Mouse (Mus musculus): ENCODE results near the gene Gfi1.

The Gfi1 gene

DNA sequence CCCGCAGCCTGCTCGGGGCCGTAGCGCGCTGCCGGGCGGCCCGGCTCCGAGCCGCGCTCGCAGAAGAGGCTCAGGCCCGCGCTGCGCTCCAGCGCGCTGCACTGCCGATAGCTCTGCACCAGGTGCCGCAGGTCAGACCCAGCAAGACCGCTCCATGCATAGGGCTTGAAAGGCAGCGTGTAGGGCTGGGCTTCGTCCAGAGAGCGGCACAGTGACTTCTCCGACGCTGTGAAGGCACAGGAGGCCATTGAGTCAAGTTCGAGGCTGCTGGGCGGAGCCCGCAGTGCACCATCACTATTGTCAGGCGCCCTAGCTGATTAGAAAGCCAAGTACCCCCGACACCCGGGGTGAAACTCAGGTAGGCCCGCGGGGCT, 4.2 kb downstream of the Gfi1 start:
- DNase-seq, result peak; percentile 11

DNA sequence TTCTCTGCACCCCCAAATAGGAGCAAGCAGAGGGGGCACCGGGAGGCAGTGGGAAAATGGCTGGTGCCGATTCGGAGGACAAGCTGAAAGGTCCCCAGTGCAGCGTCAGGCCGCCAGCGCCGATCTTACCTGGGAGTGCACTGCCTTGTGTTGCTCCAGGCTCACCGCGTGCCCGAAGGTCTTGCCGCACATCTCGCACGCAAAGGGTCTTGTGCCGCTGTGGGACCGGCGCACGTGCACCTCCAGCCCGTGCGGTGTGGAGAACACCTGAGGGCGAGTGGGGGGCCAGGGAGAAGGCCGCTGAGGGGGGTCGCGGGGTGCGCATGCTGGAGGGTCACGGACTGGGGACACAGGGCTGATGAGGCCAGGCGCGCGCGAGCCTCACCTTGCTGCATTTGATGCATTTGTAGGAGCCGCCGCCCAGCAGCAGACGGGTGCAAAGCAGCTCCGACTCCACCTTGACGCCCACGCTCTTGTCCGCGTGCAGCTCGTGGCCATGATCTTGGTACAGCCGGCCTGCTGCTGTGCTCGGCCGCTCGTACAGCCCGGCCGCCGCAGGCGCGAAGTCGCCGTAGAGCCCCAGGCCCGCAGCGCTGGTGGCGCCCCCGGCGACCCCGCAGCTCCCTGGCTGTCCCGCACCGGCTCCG, 4.7 kb downstream of the Gfi1 start:
- DNase-seq, result no peak

DNA sequence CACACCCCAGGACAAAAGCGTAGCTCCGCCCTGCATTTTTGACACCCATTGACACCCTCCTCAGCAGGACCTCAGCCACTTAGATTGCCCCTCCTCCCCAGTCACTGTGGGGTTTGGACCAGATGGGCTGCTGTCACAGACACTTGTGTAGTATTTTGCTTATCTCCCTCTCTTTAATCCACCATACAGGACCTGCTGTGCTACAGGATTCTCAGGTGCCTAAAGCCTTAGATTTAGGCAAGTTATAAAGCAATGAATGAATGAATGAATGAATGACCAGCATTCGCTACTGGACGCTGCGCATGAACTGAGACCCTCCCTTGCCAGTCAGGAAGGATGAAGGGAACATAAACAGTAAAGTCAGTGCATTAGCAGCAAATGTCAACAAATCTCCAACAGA, 5.3 kb downstream of the Gfi1 start:
- no peak for DNase-seq

DNA sequence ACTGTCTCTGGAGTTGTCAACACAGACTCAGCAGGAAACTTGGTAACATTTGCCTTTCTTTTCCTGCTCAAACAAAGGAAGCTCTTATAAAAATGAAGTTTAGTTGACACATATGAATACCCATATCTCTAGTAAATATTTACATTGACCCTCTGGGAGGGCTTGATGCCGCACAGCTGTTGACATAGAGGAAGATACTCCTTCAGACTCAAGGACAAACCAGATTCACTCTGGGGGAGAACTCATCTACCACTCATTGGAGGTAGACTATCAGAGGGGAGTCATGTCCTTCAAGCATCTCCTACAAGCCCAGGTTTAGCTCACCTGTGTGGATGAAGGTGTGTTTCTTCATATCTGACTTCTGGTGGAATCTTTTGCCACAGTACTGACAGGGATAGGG, 6.0 kb downstream of the Gfi1 start:
- DNase-seq, result no peak

GRCm38 (mm10) chr5:107719209-107719608, 6.6 kb downstream of the Gfi1 start:
- no peak for DNase-seq

GRCm38 (mm10) chr5:107717871-107718361, 7.9 kb downstream of the Gfi1 start:
- DNase-seq, result no peak

- DNase-seq, result no peak
Measured at GRCm38 (mm10) chr5:107711689-107712088, 14.1 kb downstream of the Gfi1 start.

DNA sequence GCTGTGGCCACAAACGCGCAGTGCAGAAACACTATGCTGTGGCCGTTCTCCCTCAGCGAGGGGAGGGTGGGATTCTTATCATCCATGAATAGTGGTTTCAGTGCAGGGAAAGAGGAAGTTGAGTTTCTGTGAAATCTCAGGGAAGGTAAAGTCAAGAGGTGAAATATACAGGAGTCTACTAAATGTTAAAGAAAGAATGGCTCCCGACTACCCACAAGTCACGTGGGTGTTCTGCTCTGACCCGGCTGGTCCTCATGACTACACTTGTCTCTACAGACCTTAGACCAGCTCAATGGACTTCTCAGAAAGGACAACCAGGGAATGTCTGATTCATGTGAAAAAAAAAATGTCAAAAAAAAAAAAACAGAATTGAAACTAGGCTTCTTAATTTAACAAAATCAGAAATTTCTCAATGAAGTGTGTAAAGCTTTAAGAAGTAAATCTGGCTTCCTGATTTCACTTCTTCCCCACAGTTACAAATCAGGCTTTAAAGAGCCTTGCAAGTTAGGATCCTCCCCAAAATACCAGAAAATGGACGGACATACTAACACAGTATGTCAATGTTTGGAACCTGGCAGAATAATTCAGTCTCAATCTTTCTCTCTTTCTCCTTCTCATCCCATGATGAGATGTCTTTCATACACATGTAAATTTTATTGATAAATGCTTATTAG, 17.6 kb downstream of the Gfi1 start:
- DNase-seq, result no peak

DNA sequence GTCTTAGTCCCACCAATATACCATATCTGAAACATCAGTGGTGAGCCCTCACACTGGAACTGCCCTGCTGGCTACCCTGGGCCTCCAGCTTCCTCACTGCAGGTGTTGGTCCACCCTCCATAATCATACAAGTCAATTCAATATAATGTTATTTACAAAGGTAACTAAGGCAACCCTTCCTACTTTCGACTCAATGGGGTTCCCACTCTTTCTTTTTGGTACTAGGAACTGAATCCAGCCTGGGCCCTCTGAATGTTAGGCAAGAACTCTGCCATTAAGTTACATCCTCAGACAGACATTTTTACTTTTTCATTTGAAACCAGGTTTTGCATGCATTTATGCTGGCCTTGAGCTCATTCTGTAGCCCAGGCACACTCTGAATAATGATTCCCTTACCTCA, 19.6 kb downstream of the Gfi1 start:
- DNase-seq, result no peak

DNA sequence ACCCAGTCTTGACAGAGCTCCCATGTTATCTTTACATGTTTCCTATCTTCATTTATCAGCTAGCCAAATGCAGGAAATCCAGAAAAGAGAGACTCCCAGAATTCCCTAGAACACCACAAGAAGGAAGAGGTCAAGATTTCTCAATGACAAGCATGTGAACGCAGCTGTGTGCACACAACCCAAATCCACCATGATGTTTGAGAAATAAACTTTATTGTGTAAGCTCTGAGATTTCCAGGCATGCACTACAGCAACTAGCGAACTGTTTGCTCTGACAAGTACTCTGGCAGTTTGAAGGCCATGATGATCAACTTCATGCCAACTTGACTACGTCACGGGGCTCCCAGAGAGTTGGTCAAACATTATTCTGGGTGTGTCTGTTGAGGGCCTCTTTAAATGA, 20.1 kb downstream of the Gfi1 start:
- DNase-seq, result no peak

DNA sequence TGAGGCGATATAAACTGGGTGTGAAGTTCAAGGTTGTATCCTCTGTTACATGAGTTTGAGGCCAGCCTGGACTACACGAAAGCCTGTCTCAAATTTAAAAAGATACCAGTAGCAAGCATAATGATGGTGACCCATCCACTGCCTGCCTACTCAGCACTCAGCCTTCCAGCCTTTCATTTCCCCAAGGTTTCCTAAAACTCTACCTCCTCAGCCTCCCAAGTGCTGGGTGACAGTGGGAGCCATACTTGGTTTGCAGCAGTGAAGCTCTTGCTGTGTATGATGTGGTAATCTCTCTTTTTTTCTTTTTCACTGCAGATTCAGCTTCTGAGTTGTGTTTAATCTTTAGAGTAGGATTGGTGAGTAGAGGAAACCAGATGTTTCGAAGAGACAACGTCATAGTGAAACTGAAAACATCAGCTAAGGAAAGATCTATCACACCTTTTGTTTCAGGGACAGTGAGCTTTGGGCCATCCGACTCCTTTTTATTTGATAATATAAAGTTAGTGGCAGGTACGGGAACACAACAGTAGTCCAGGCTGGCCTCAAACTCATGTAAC, 22.6 kb downstream of the Gfi1 start:
- DNase-seq, result no peak

- DNase-seq, result no peak
Measured at GRCm38 (mm10) chr5:107701658-107702057, 24.2 kb downstream of the Gfi1 start.

DNA sequence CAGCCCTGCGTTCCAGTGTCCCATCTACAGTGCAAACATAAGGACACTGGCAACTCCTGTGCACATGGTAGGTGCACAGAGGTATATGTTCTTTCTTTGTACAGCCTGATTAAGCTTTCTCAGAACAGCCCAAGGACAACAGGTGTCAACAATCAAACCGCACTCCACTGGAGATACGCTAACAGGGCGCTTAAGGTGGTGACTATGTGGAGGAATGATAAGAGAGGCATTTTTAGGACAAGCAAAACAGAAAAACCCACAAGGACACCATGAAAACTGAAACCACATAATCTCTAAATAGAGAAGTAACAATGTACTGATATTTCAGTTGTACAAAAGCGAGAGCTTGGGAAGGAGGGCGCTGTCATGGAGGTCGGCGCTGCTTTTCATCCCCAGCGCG, 25.0 kb downstream of the Gfi1 start:
- DNase-seq, result no peak

DNA sequence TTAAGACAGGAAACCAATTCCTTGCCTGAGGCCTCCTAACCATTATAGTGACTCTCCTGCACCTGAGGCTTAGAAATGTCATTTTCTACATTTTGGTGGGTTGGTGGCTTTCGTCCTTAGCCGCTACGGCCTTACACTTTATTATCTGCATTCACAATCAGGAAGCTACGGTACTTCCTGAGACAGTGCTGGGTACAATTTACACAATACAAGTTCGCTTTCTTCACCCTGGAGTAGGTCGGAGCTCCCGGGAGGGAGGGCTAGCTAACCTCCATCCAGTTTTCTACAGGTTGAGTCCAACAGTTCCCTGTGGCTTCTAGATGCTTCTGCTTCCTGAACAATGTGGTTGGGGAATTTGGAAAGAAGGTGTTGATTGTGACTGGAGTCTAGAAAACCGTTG, 26.9 kb downstream of the Gfi1 start:
- no peak for DNase-seq

DNA sequence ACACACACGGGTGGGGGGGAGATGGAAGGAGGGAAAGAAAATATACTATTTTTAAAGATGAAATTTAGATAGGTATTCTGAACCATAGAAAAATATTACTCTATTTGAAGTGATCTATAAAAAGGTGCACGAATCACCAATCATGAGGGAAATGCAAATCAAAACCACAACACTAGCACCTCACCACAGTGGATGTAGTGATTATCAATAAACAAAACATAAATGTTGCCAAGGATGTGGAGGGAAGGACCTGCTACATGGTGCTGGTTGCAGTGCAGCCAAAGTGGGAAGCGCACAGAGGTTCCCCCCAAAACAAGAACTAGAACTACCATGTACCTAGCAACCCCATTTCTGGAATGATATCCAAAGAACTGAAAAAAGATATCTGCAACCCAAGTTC, 30.8 kb downstream of the Gfi1 start:
- DNase-seq, result no peak

- DNase-seq, result no peak
Measured at GRCm38 (mm10) chr5:107688499-107688866, 37.4 kb downstream of the Gfi1 start.

GRCm38 (mm10) chr5:107687592-107688498, 38.0 kb downstream of the Gfi1 start:
- DNase-seq, result peak; percentile 71

DNA sequence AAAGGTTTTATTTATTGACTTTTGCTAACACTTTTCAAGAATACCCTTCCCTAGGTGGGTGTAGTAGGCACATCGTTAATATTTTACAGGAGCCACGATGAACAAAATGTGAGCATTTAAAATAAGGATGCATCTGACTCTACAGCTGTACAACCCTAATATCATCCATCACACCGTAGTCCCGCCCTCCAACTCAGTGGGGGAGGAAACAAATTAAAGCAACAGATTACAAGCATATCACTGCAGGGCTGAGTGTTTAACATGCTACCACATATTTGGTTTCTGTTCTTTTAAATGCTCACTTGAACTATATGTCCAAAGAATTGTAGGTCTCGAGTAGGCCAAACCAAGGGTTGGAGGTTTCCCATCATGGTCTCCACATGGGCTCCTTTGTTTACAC, 38.7 kb downstream of the Gfi1 start:
- no peak for DNase-seq

GRCm38 (mm10) chr5:107684380-107684779, 41.5 kb downstream of the Gfi1 start:
- no peak for DNase-seq

- DNase-seq, result no peak
Measured at GRCm38 (mm10) chr5:107681300-107681699, 44.5 kb downstream of the Gfi1 start.

DNA sequence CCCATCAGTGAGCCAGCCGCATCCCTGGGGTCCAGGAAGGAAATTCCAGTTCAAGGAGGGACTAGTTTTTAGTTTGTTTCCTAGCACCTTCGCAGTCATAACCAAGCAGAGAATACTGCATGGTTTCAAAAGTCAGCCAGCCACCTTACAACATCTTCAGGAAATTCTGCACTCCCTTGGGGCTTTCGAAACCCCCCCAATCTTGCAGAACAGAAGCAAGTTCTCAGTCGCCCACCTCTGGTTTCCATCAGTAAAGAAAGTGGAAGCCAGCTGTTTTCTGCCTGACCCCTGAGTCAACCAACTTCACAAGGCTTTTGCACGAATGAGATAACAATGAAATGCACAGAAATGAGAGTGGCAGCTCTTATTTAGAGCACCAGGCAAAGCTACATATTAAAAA, 47.4 kb downstream of the Gfi1 start:
- no peak for DNase-seq

Data from kidney, postnatal 14 days (tissue).